Mouse (Mus musculus): ENCODE data around the gene Krtap24-1.

DNA sequence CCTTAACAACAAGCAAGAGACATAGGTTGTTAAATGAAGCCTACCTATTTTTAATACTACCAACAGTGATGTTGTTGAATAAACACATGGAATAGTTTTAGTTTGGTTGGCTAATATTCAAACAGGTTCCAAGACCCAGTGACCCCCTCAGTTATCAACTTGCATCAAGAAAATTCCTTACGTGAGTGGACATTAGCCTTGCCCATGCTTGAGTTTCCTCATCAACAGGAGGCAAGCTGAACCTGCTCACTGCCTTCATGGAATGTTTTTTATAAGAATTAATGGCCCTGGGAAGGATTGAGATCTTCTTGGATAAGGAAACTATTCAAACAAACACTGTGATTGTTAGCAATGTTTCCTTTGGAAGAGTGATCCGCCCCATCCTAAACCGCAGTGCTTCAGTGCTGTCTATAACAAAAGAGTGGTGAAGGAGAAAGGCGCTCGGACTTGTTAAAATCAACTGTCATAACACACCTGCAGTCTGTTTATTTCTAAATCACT, 39.1 kb downstream of the Krtap24-1 start:
- TF ChIP-seq EP300 (IDR thresholded peaks at IDR 0.05; ENCODE audit: low read depth): no peak
- TF ChIP-seq CTCF (IDR thresholded peaks at IDR 0.05; ENCODE audit: low read depth): no peak

Measured in liver, embryonic 14.5 days (tissue).